Mouse (Mus musculus): ENCODE measurements around the gene Erbb3. TPM values are rescaled to one million over a fixed set of nuclear protein-coding genes. Genes with fewer than 3 reads are reported as not detected.
"Not testable (repeated sequence)": the region's sequence is repeated elsewhere in the genome, so short reads cannot be mapped to it uniquely, and the experiment has no call there.

Erbb3 gene
- polyA plus RNA-seq, 1 experiment from 2014 or later = 1.3 TPM

DNA sequence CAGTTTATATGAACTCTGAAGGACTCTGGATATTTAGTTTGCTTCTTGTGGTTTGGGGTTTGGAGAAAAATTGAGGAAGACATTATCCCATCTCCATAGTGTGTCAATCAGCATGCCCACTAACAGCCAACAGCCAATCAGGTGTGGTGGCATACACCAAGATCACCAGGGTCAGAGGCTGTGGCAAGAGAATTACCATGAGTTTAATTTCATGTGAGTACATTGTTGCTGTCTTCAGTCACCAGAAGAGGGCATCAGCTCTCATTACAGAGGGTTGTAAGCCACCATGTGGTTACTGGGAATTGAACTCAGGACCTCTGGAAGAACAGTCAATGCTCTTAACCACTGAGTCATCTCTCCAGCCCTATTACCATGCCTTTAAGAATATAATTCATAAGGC lies 33.2 kb downstream of the Erbb3 start:
- Histone ChIP-seq H3K9ac (ENCODE audit: low read depth, low read length) (no peak overlapping the region), H3K4me1 (ENCODE audit: control insufficient read depth, insufficient read depth, low read depth, low read length) (no peaks in the 10 kb centered on the region), H3K27ac (ENCODE audit: low read depth, low read length) (no peak overlapping the region), H3K9me3 (ENCODE audit: control insufficient read depth, low read length) (no peaks in the 10 kb centered on the region), H3K4me3 (ENCODE audit: low read length) (no peak overlapping the region), H3K4me2 (ENCODE audit: low read length) (no peak overlapping the region), H3K27me3 (replicated peaks; ENCODE audit: control insufficient read depth, insufficient read depth, low read length) (no peaks in the 10 kb centered on the region), H3K36me3 (ENCODE audit: control insufficient read depth, insufficient read depth, low read length) (peaks cover 35% of the 10 kb centered on the region)
- ATAC-seq = no peak

DNA sequence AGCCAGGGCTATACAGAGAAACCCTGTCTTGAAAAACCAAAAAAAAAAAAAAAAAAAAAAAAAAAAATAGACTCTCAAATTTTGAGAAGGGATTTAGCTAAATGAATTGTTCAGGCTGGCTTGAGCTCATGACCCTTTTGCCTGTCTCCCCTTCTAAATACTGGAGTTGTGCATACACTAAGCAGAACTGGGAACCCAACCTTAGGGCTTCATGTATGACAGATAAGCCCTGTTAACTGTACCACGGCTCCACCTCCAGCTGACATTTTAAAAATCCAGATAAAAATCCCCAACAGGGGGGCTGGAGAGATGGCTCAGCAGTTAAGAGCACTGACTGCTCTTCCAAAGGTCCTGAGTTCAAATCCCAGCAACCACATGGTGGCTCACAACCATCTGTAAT lies 33.9 kb downstream of the Erbb3 start:
- not testable (repeated sequence) for H3K9ac ChIP-seq (ENCODE audit: low read depth, low read length); H3K9me3 ChIP-seq (ENCODE audit: control insufficient read depth, low read length); H3K27me3 ChIP-seq (replicated peaks; ENCODE audit: control insufficient read depth, insufficient read depth, low read length); H3K27ac ChIP-seq (ENCODE audit: low read depth, low read length); H3K4me3 ChIP-seq (ENCODE audit: low read length); H3K4me1 ChIP-seq (ENCODE audit: control insufficient read depth, insufficient read depth, low read depth, low read length); H3K4me2 ChIP-seq (ENCODE audit: low read length); ATAC-seq
- H3K36me3 ChIP-seq (ENCODE audit: control insufficient read depth, insufficient read depth, low read length) = peaks cover 31% of the 10 kb centered on the region
- 96% methylated on average over 1 of the region's 1 CpGs for WGBS

DNA sequence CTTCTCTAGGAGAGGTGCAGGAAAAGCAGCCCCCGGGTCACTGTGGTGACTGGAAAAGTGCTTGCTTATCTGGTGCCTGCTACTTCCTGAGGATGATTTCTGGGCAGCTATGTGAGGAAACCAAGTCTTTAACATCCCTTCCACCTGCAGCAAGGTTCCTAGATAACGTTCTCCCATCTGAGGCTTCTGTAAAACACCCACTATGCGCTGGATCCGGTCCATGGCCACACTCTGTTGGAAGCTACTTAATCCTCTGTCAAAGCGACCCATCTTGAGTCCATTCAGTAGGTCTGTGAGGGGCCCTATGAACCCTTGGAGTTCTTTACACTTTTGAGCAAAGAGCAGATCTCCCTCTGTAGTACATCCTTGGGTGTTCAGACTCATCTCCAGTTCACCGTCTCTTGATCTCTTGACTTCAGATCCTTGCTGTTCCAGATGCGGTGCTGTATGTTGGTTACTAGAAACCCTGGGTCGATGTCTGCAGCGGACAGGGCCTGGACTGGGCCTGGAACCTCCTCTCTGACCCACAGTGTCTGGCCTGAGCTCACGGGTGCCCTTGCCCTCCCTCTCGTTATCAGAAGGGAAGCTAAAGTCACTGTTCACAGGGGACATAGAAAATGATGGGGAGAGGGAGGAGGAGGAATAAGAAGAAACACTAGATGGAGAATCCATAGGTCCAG lies 39.2 kb downstream of the Erbb3 start:
- 92% methylated on average over 11 of the region's 11 CpGs for WGBS
- not testable (repeated sequence) for H3K9ac ChIP-seq (ENCODE audit: low read depth, low read length); H3K9me3 ChIP-seq (ENCODE audit: control insufficient read depth, low read length); H3K4me1 ChIP-seq (ENCODE audit: control insufficient read depth, insufficient read depth, low read depth, low read length); H3K27me3 ChIP-seq (replicated peaks; ENCODE audit: control insufficient read depth, insufficient read depth, low read length); H3K4me2 ChIP-seq (ENCODE audit: low read length); H3K36me3 ChIP-seq (ENCODE audit: control insufficient read depth, insufficient read depth, low read length); H3K27ac ChIP-seq (ENCODE audit: low read depth, low read length); ATAC-seq; H3K4me3 ChIP-seq (ENCODE audit: low read length)

DNA sequence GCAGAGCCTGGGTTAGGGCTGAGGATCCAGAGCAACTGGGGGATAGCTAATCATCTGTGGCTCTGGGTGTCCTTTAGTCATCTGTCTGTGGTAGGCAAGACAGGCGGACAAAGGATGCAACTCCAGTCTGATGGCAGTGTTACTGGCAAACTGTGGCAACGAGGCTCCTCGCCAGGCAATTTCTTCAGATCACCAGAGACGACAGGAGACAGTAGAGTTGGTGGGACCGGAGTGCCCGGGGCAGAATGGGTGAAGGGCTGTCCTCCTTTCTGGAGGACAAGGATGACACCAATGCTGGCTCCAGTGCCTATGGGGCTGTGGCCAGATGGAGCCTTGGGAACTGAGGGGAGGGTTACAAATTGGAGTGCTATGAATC lies 39.8 kb downstream of the Erbb3 start:
- 0 out of 2 replicates have a peak overlapping the region, but pooled peaks have one; percentile 18 for H3K27ac ChIP-seq (ENCODE audit: low read depth, low read length)
- not testable (repeated sequence) for ATAC-seq; H3K4me2 ChIP-seq (ENCODE audit: low read length); H3K36me3 ChIP-seq (ENCODE audit: control insufficient read depth, insufficient read depth, low read length); H3K27me3 ChIP-seq (replicated peaks; ENCODE audit: control insufficient read depth, insufficient read depth, low read length); H3K4me3 ChIP-seq (ENCODE audit: low read length); H3K4me1 ChIP-seq (ENCODE audit: control insufficient read depth, insufficient read depth, low read depth, low read length); H3K9ac ChIP-seq (ENCODE audit: low read depth, low read length); H3K9me3 ChIP-seq (ENCODE audit: control insufficient read depth, low read length)
- WGBS = 65% methylated on average over 6 of the region's 6 CpGs

DNA sequence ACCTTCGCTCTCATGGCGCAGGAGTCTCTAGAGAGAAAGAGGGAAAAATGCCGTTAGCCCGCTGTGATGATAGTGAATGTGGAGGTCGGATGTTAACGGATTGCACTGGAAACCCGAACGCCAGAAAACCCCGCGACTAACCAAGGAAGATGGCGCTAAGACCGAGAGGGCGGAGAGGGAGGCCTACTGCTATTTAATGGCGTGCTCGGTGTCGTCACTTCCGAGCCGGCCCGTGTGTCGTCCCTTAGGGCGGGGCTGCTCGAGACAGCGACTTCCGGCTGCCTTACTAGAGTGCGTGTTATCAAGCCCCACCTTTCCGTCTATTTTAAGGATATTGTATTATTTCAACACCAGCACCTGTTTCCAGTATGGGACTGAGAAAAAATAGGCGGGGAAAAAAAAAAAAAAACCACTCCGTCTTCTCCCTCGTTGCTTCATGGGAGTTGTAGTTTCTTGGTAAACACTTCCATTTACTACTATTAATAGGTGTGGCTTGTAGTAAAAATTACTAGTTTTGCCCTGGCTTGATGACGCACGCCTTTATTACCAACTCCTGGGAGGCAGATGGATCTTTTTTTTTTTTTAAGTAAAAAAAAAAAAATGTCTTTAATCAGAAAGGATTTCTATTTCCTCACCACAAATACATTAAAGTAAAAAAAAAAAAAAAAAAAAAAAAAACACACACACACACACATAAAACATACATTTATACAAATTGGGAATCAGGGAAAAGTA lies 40.3 kb downstream of the Erbb3 start, which contains the start of gene Rpl41:
Gene Rpl41 (minus strand): TSS at position 359 of the 735 bp plus-strand sequence.
- H3K36me3 ChIP-seq (ENCODE audit: control insufficient read depth, insufficient read depth, low read length) = peaks cover 13% of the 10 kb centered on the region
- H3K9ac ChIP-seq (ENCODE audit: low read depth, low read length) = peak within 1 kb of the TSS; percentile 83
- H3K27me3 ChIP-seq (replicated peaks; ENCODE audit: control insufficient read depth, insufficient read depth, low read length) = no peaks in the 10 kb centered on the region
- H3K4me2 ChIP-seq (ENCODE audit: low read length) = peak within 1 kb of the TSS; percentile 64
- ATAC-seq = peak; percentile 91
- peaks cover 7% of the 10 kb centered on the region for H3K4me1 ChIP-seq (ENCODE audit: control insufficient read depth, insufficient read depth, low read depth, low read length)
- H3K27ac ChIP-seq (ENCODE audit: low read depth, low read length) = peak within 1 kb of the TSS; percentile 77
- H3K4me3 ChIP-seq (ENCODE audit: low read length) = peak within 1 kb of the TSS; percentile 49
- under 1% methylated on average over 31 of the region's 31 CpGs for WGBS
- no peaks in the 10 kb centered on the region for H3K9me3 ChIP-seq (ENCODE audit: control insufficient read depth, low read length)

DNA sequence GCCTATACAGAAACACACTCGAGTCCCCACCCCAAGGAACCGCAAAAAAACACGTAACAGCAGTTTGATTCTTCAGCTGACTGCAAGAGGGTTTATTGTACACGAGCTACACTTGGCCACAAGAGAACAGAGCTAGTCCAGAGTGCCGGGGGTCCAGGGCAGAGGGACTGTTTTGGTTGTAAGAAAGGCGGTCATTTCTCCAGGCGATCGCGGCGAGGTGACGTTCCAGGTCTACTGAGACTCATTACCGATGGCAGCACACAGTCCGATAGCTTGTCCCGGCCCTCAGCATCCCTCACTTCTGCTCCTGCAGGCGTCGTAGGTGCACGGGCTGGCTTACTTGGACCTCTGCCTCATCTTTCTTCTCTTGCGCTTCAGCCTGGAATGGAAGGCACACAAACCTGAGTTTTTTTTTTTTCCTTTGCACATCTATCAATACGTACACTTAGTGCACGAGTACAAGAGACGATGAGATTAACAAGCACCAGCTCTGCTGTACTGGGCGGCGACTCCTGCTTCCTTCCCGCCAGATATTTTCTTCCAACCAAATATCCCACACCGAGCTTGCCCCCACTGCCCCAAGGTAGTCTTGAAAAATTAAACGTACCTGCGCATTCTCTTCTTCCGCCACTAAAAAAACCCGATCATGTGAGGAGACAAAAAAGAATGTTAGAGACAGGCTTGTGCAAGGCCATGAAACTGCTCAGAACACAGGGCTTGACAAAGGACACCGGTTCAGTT lies 41.2 kb downstream of the Erbb3 start:
- H3K27me3 ChIP-seq (replicated peaks; ENCODE audit: control insufficient read depth, insufficient read depth, low read length); ATAC-seq; H3K4me1 ChIP-seq (ENCODE audit: control insufficient read depth, insufficient read depth, low read depth, low read length); H3K9me3 ChIP-seq (ENCODE audit: control insufficient read depth, low read length): not testable (repeated sequence)
- Histone ChIP-seq H3K36me3 (ENCODE audit: control insufficient read depth, insufficient read depth, low read length) (peaks cover 19% of the 10 kb centered on the region), H3K4me2 (ENCODE audit: low read length) (peak overlapping the region; percentile 64), H3K27ac (ENCODE audit: low read depth, low read length) (peak overlapping the region; percentile 92), H3K9ac (ENCODE audit: low read depth, low read length) (peak overlapping the region; percentile 83), H3K4me3 (ENCODE audit: low read length) (peak overlapping the region; percentile 49)
- WGBS = under 1% methylated on average over 21 of the region's 30 CpGs

DNA sequence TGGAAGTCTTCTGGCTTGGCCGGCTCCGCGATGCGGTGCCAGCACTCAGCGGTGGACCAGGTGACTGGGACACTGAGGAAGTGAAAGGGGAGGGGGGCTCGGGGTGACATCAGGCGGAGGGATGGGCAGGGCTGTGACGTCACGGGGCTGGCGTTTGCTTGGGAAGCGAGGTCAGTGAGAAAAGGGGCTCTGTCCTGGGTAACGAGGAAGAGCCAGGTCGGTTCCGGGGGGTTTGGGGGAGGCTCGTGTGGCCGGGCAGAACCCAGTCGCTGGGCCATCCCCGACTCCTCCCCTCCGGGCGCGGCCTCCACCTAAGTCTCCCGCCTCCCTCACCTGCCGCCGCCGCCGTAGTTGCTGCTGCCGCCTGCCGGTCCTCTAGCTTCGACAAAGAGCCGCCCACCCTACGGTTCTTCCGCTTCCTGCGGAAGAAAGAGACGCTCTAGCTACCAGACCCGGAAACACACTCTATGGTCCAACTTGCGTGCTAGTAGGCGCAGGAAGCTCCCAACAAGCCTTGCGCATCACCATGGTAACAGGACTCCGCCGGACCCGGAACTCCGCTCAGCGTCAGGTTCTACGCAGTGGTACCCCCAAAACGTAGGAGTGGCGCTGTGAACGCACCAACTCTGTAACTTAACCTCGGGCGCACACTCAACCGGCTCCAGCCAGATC lies 42.0 kb downstream of the Erbb3 start, which contains the start of gene Zc3h10:
Gene Zc3h10 (minus strand): TSS at position 414 of the 672 bp plus-strand sequence.
- ATAC-seq = peak; percentile 89
- Histone ChIP-seq H3K36me3 (ENCODE audit: control insufficient read depth, insufficient read depth, low read length) (peaks cover 24% of the 10 kb centered on the region), H3K9me3 (ENCODE audit: control insufficient read depth, low read length) (no peaks in the 10 kb centered on the region)

DNA sequence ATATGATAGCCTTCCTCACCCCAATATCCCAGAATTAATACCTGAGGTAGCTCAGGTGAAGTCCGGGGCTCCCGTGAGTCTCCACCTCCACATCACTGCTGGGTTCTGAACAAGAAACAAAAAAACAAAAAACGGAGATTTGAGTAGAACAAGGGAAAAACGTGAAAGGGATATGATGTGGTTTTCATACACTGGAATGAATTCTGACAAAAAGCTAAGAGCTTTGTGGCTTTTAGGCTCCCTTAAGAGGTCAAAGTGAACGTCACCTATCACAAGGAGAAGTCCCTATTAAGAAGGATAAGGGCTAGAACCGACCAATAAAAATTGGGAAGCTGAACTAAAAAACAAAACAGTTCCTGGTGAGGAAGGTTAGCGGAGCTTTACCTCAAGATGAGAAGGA lies 42.7 kb downstream of the Erbb3 start:
- 27% methylated on average over 7 of the region's 7 CpGs for WGBS
- no peak for ATAC-seq

More for the DNA sequence above, 42.0 kb downstream of the Erbb3 start, which contains the start of gene Zc3h10:
- Histone ChIP-seq H3K4me1 (ENCODE audit: control insufficient read depth, insufficient read depth, low read depth, low read length) (peaks cover 7% of the 10 kb centered on the region), H3K4me3 (ENCODE audit: low read length) (peak within 1 kb of the TSS; percentile 49), H3K27ac (ENCODE audit: low read depth, low read length) (peak within 1 kb of the TSS; percentile 92), H3K9ac (ENCODE audit: low read depth, low read length) (peak within 1 kb of the TSS; percentile 83), H3K4me2 (ENCODE audit: low read length) (peak within 1 kb of the TSS; percentile 64), H3K27me3 (replicated peaks; ENCODE audit: control insufficient read depth, insufficient read depth, low read length) (no peaks in the 10 kb centered on the region)
- WGBS = under 1% methylated on average over 39 of the region's 50 CpGs

More for the DNA sequence above, 42.7 kb downstream of the Erbb3 start:
- peak overlapping the region; percentile 92 for H3K27ac ChIP-seq (ENCODE audit: low read depth, low read length)
- no peaks in the 10 kb centered on the region for H3K27me3 ChIP-seq (replicated peaks; ENCODE audit: control insufficient read depth, insufficient read depth, low read length)
- H3K4me1 ChIP-seq (ENCODE audit: control insufficient read depth, insufficient read depth, low read depth, low read length) = peaks cover 7% of the 10 kb centered on the region
- no peaks in the 10 kb centered on the region for H3K9me3 ChIP-seq (ENCODE audit: control insufficient read depth, low read length)
- peaks cover 28% of the 10 kb centered on the region for H3K36me3 ChIP-seq (ENCODE audit: control insufficient read depth, insufficient read depth, low read length)
- peak overlapping the region; percentile 64 for H3K4me2 ChIP-seq (ENCODE audit: low read length)
- H3K4me3 ChIP-seq (ENCODE audit: low read length) = peak overlapping the region; percentile 49
- peak overlapping the region; percentile 74 for H3K9ac ChIP-seq (ENCODE audit: low read depth, low read length)
